Mouse (Mus musculus) midbrain, embryonic 14.5 days (tissue): Measurements from ENCODE around the gene Psmc2. TPM values are rescaled to one million over a fixed set of nuclear protein-coding genes. Genes with fewer than 3 reads are reported as not detected.

ENCODE experiments used
- ATAC-seq: fragments of 200-750 bp; cut with Nextera tagmentation; 2 replicates; pipeline ENCODE4 v1.8.0; 2017; ENCODE audit warnings: moderate number of reproducible peaks, moderate library complexity; ENCODE audit not compliant: low FRiP score, low TSS enrichment
- DNase-seq: peaks from one replicate; pipeline ENCODE4 v3.0.0-alpha.2; 2015
- H3K27ac ChIP-seq: fragments of 300-500 bp; sonication (generic); replicated peaks from 2 replicates; pipeline ENCODE4 v1.5.1; 2014; ENCODE audit warnings: mild to moderate bottlenecking, low read depth, low read length, moderate library complexity
- H3K27me3 ChIP-seq: fragments of 300-500 bp; sonication (generic); 2 replicates; pipeline ENCODE4 v1.6.1; 2014; ENCODE audit warnings: low read length, control low read depth, mixed read lengths; ENCODE audit not compliant: control insufficient read depth, insufficient read depth
- H3K36me3 ChIP-seq: fragments of 300-500 bp; sonication (generic); 2 replicates; pipeline ENCODE4 v1.6.1; 2014; ENCODE audit warnings: low read length, control low read depth; ENCODE audit not compliant: control insufficient read depth, insufficient read depth
- H3K4me1 ChIP-seq: fragments of 300-500 bp; sonication (generic); 2 replicates; pipeline ENCODE4 v1.6.1; 2014; ENCODE audit warnings: mild to moderate bottlenecking, antibody characterized with exemption, low read length, control low read depth; ENCODE audit not compliant: control insufficient read depth, insufficient read depth
- H3K4me2 ChIP-seq: fragments of 300-500 bp; sonication (generic); 2 replicates; pipeline ENCODE4 v1.6.1; 2014; ENCODE audit warnings: mild to moderate bottlenecking, low read length, moderate library complexity
- H3K4me3 ChIP-seq: fragments of 300-500 bp; sonication (generic); replicated peaks from 2 replicates; pipeline ENCODE4 v1.5.1; 2014; ENCODE audit warnings: low read depth, low read length
- H3K9ac ChIP-seq: fragments of 300-500 bp; sonication (generic); replicated peaks from 2 replicates; pipeline ENCODE4 v1.6.1; 2014; ENCODE audit warnings: mild to moderate bottlenecking, low read length, moderate library complexity
- H3K9me3 ChIP-seq: fragments of 300-500 bp; sonication (generic); 2 replicates; pipeline ENCODE4 v1.6.1; 2016; ENCODE audit warnings: low read length, control low read depth, mixed read lengths; ENCODE audit not compliant: control insufficient read depth
- WGBS: fragments of 180-500 bp; shearing (Covaris S2); extraction: QIAGEN DNeasy Blood & Tissue Kit; methylation state at CpG from one replicate; pipeline ENCODE4 v1.1.7; 2014; 5-methylcytosine and 5-hydroxymethylcytosine counted together
- polyA plus RNA-seq: library from polyadenylated mRNA; unstranded; fragments of >200 nt; fragmentation: Nextera tagmentation; extraction: Ambion mirVana; gene quantifications from 2 replicates; pipeline ENCODE4 v1.2.1, GENCODE M21; 2014

The Psmc2 gene
- 176 and 187 TPM in 2 replicates for polyA plus RNA-seq

- H3K9ac ChIP-seq, result peak within 1 kb of the TSS; percentile 73
- WGBS, result under 1% methylated on average over 37 of the region's 37 CpGs
- H3K4me1 ChIP-seq, result peaks cover 19% of the 10 kb centered on the region
- H3K4me2 ChIP-seq, result peak within 1 kb of the TSS; percentile 96
- DNase-seq (peak; percentile 97), ATAC-seq (peak; percentile 94)
- peak within 1 kb of the TSS; percentile 84 for H3K27ac ChIP-seq
- H3K9me3 ChIP-seq, result no peaks in the 10 kb centered on the region
- H3K27me3 ChIP-seq, result no peaks in the 10 kb centered on the region
- peaks cover 30% of the 10 kb centered on the region for H3K36me3 ChIP-seq
- H3K4me3 ChIP-seq, result peak within 1 kb of the TSS; percentile 94
These were observed at the start of gene Psmc2, which contains the start of gene Dnajc2 for GRCm38 (mm10) chr5:21785053-21785452. TSS of gene Psmc2 (plus strand) at chr5:21785283. TSS of gene Dnajc2 (minus strand) at chr5:21785251.

- Histone ChIP-seq H3K9ac (no peak overlapping the region), H3K27ac (no peak overlapping the region), H3K9me3 (no peaks in the 10 kb centered on the region), H3K4me1 (peaks cover 22% of the 10 kb centered on the region), H3K4me3 (no peak overlapping the region), H3K36me3 (peaks cover 19% of the 10 kb centered on the region), H3K27me3 (no peaks in the 10 kb centered on the region), H3K4me2 (no peak overlapping the region)
- DNase-seq, result peak; percentile 74
- 34% methylated on average over 10 of the region's 10 CpGs for whole genome bisulfite sequencing
- no peak for ATAC-seq
These were observed 49.5 kb upstream of the Psmc2 start for GRCm38 (mm10) chr5:21735584-21735983.

DNA sequence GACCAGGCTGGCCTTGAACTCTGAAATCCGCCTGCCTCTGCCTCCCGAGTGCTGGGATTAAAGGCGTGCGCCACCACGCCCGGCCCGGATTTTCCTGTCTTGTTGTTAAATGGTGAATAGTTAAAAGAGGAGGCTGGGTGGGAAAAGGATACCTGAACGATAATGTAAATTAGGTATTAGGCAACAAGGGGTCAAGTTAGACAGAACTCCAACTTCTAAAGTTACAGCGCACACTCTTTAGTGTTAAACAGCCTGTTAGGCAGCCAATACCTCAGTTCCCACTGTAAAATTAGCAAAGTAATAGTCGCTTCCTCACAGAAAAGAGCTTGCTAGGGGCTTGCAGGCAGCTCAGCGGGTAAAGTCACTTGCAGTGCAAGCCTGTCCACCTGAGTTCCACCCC lies 49.0 kb upstream of the Psmc2 start:
- H3K27ac ChIP-seq, result no peak overlapping the region
- WGBS, result 86% methylated on average over 11 of the region's 11 CpGs
- no peak overlapping the region for H3K4me2 ChIP-seq
- H3K4me1 ChIP-seq, result peaks cover 22% of the 10 kb centered on the region
- H3K9me3 ChIP-seq, result no peaks in the 10 kb centered on the region
- no peak for DNase-seq
- H3K4me3 ChIP-seq, result no peak overlapping the region
- peaks cover 21% of the 10 kb centered on the region for H3K36me3 ChIP-seq
- H3K9ac ChIP-seq, result no peak overlapping the region
- no peaks in the 10 kb centered on the region for H3K27me3 ChIP-seq
- no peak for ATAC-seq

DNA sequence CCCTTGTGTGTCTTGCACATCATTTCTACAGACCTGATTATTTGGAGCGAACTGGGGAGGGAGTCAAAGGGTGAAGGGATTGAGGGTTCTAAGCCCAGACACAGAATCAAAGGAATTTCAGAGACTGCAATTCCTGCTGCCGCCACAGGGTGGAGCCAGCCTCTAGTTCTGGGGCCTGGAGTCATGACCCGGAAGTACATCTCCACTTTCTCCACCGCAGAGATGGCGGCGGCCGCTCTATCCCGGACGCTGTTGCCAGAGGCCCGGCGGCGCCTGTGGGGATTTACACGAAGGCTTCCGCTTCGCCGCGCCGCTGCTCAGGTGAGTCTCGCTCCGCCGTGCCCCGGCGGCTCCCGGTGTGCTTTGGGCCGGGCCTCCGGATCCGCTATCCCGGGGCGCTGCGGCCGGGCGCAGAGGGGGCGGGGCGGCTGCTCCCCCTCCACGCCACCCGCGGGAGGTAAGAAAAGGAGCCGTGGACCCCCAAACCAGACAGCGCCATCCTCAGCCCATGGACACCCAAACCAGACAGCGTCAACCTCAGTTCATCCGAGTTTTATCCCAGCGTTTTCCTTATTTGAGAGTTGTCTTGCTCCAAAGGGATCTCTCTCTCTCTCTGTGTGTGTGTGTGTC lies 48.0 kb upstream of the Psmc2 start, which contains the start of gene Pmpcb:
Pmpcb (plus strand) TSS at position 186 of the 630 bp plus-strand sequence.
- Histone ChIP-seq H3K4me3 (peak within 1 kb of the TSS; percentile 97), H3K36me3 (peaks cover 31% of the 10 kb centered on the region), H3K9ac (peak within 1 kb of the TSS; percentile 90), H3K27me3 (no peaks in the 10 kb centered on the region), H3K4me1 (peaks cover 22% of the 10 kb centered on the region), H3K9me3 (no peaks in the 10 kb centered on the region), H3K27ac (peak within 1 kb of the TSS; percentile 86), H3K4me2 (peak within 1 kb of the TSS; percentile 79)
- ATAC-seq, result peak; percentile 79
- DNase-seq, result peak; percentile 95
- WGBS, result under 1% methylated on average over 42 of the region's 42 CpGs

GRCm38 (mm10) chr5:21737620-21738019 lies 47.5 kb upstream of the Psmc2 start:
- Histone ChIP-seq H3K9me3 (no peaks in the 10 kb centered on the region), H3K27ac (no peak overlapping the region), H3K27me3 (no peaks in the 10 kb centered on the region), H3K9ac (peak overlapping the region; percentile 90), H3K4me1 (peaks cover 16% of the 10 kb centered on the region), H3K36me3 (peaks cover 37% of the 10 kb centered on the region), H3K4me2 (peak overlapping the region; percentile 79), H3K4me3 (peak overlapping the region; percentile 97)
- no peak for DNase-seq
- ATAC-seq, result no peak
- WGBS, result 32% methylated on average over 10 of the region's 10 CpGs

DNA sequence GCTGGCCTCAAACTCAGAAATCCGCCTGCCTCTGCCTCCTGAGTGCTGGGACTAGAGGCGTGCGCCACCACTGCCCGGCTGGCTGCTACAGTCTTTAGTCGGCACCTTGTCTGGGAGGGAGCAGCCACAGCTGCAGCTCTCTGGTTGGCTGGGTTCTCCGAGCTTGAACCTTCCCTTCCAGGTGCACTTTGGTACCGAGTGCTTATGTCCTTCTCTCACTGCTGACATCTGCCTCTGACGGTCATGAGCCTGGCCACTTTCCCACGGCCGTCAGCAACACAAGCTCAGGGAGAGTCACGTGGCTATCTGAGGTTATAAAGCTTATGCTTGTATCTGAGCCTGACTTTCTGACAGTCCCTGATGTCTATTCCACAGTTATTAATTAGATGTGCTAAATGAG lies 46.0 kb upstream of the Psmc2 start:
- 92% methylated on average over 11 of the region's 11 CpGs for WGBS
- no peak overlapping the region for H3K4me3 ChIP-seq
- no peak overlapping the region for H3K9ac ChIP-seq
- no peak overlapping the region for H3K4me2 ChIP-seq
- H3K36me3 ChIP-seq, result peaks cover 52% of the 10 kb centered on the region
- ATAC-seq (no peak), DNase-seq (no peak)
- H3K4me1 ChIP-seq, result peaks cover 9% of the 10 kb centered on the region
- H3K27me3 ChIP-seq, result no peaks in the 10 kb centered on the region
- H3K27ac ChIP-seq, result no peak overlapping the region
- H3K9me3 ChIP-seq, result no peaks in the 10 kb centered on the region

DNA sequence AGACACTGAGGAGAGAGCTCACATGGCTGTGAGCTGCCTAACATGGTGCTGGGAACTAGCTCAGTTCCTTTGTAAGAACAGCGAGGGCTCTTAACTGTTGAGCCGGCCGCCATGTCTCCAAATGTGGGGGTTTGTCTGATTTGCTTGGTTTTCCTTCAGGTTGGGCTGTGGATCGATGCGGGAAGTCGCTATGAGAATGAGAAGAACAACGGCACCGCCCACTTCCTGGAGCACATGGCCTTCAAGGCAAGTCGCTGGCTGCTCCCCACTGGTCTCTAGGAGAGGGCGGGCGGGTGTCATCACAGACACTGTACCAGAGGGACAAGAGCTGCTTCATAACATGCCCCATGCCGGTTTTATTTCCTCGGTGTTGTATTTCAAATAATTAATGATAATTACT lies 45.2 kb upstream of the Psmc2 start:
- peaks cover 9% of the 10 kb centered on the region for H3K4me1 ChIP-seq
- 92% methylated on average over 13 of the region's 13 CpGs for WGBS

DNA sequence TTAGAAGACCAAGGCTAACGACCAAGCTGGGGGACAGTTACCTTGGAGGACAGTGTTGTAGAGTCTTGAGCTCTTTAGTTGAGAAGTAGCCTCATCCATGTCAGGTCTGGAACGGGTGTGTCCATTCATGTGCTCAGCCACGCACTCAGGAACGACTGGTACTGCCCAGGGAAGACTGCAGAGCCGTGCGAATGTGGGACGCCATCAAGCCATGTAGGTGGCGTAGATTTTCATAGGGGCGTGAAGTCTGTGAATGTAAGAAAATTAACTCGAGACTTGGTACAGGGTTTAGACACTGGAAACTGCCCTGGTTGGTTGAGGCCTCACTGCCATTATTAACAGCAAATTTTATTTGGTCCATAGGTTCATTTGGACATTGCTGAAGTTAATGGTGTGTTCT lies 41.5 kb upstream of the Psmc2 start:
- Histone ChIP-seq H3K4me1 (no peaks in the 10 kb centered on the region), H3K36me3 (peaks cover 96% of the 10 kb centered on the region), H3K4me3 (no peak overlapping the region), H3K9me3 (no peaks in the 10 kb centered on the region), H3K27ac (no peak overlapping the region), H3K27me3 (no peaks in the 10 kb centered on the region), H3K9ac (no peak overlapping the region), H3K4me2 (no peak overlapping the region)
- DNase-seq (no peak), ATAC-seq (no peak)
- WGBS, result 95% methylated on average over 10 of the region's 10 CpGs

More for the DNA sequence above, 45.2 kb upstream of the Psmc2 start:
- Histone ChIP-seq H3K9ac (no peak overlapping the region), H3K4me3 (no peak overlapping the region), H3K4me2 (no peak overlapping the region), H3K36me3 (peaks cover 59% of the 10 kb centered on the region), H3K27ac (no peak overlapping the region), H3K9me3 (no peaks in the 10 kb centered on the region), H3K27me3 (no peaks in the 10 kb centered on the region)
- DNase-seq, result no peak
- no peak for ATAC-seq

DNA sequence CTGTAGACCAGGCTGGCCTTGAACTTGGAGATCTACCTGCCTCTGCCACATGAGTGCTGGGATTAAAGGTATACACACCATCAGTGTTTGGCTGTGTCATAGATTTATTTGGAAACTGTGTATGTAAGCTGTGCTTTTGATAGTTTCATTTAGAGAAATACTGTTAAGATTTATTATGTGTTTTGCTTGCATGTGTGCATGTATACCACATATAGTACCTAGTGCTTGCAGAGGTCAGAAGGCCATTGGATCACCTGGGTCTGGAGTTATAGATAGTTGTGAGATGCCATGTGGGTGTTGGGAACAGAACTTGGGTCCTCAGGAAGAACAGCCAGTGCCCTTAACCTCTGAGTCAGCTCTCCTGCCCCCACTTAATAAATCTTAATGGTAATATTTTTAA lies 40.4 kb upstream of the Psmc2 start:
- H3K9ac ChIP-seq, result no peak overlapping the region
- H3K4me3 ChIP-seq, result no peak overlapping the region
- DNase-seq, result no peak

More for the DNA sequence above, 40.4 kb upstream of the Psmc2 start:
- no peak overlapping the region for H3K4me2 ChIP-seq
- H3K4me1 ChIP-seq, result no peaks in the 10 kb centered on the region
- ATAC-seq, result no peak
- no peaks in the 10 kb centered on the region for H3K27me3 ChIP-seq
- H3K36me3 ChIP-seq, result peaks cover 96% of the 10 kb centered on the region
- no peaks in the 10 kb centered on the region for H3K9me3 ChIP-seq
- no peak overlapping the region for H3K27ac ChIP-seq
